Mouse (Mus musculus): ENCODE results near the gene Gm2832. TPM values are rescaled to one million over a fixed set of nuclear protein-coding genes. Genes with fewer than 3 reads are reported as not detected.
"Not testable (repeated sequence)": the region's sequence is repeated elsewhere in the genome, so short reads cannot be mapped to it uniquely, and the experiment has no call there.

The Gm2832 gene
- polyA plus RNA-seq (2012; ENCODE audit: insufficient read depth, insufficient read length, missing spikeins), result not detected in 2 replicates

GRCm38 (mm10) chr14:41278505-41278904 is at the start of gene Gm2832:
Gene Gm2832 (plus strand): TSS chr14:41278805.
- H3K27ac ChIP-seq (replicated peaks; ENCODE audit: low read depth, low read length); H3K4me3 ChIP-seq (ENCODE audit: insufficient read depth, low read depth, low read length); H3K4me1 ChIP-seq (ENCODE audit: control insufficient read depth, insufficient read depth, insufficient read length, low read length): not testable (repeated sequence)

GRCm38 (mm10) chr14:41263296-41263695 is 15.3 kb upstream of the Gm2832 start:
- H3K27ac ChIP-seq (replicated peaks; ENCODE audit: low read depth, low read length); H3K4me3 ChIP-seq (ENCODE audit: insufficient read depth, low read depth, low read length); H3K4me1 ChIP-seq (ENCODE audit: control insufficient read depth, insufficient read depth, insufficient read length, low read length): not testable (repeated sequence)

DNA sequence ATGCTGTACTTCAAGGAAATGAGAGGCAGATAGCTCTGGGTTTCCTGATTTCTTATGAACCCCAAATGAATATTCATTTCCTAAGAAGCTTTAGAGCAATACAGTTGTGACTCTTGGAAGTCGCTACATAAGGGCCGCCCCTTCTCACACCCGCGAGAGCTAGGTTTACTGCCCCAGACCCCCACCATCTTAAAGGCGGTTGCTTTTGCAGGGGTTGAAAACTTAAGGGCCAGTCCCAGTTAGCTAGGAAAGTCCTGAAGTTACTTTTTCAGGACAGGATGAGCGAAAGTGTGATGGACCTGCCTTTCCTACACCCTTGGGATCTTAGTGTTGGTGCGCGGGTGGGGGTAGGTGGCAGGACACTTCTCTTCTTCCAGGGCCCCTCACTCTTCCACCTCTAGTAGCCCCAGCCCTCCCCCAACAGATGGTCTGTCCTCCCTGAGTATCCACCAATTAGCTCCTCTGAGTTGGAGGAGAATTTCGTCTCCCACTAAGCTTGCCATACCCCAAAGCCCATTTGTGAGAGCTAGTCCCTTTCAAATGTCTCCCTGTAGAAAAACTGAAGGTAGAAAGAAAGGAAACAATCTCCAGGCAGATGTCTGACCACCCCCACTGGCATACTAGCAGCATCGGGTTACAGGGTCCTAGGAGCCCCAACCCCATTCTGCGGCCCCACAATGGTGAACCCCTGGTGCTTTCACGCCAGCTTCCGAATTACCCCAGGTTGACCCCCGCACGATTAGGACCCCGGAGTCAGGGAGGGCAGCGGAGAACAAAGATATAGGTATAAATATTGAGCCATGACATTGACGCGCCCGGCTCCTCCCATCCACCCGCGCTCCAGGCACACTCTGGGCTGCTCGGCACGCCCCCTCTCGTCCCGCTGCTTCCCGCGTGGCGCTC is 14.5 kb upstream of the Gm2832 start:
- H3K4me1 ChIP-seq (ENCODE audit: control insufficient read depth, insufficient read depth, insufficient read length, low read length); H3K4me3 ChIP-seq (ENCODE audit: insufficient read depth, low read depth, low read length); H3K27ac ChIP-seq (replicated peaks; ENCODE audit: low read depth, low read length): not testable (repeated sequence)

GRCm38 (mm10) chr14:41264756-41265566 is 13.6 kb upstream of the Gm2832 start:
- not testable (repeated sequence) for H3K27ac ChIP-seq (replicated peaks; ENCODE audit: low read depth, low read length); H3K4me1 ChIP-seq (ENCODE audit: control insufficient read depth, insufficient read depth, insufficient read length, low read length); H3K4me3 ChIP-seq (ENCODE audit: insufficient read depth, low read depth, low read length)

GRCm38 (mm10) chr14:41285965-41286364 is 7.4 kb downstream of the Gm2832 start:
- H3K4me1 ChIP-seq (ENCODE audit: control insufficient read depth, insufficient read depth, insufficient read length, low read length); H3K27ac ChIP-seq (replicated peaks; ENCODE audit: low read depth, low read length); H3K4me3 ChIP-seq (ENCODE audit: insufficient read depth, low read depth, low read length): not testable (repeated sequence)

Other genes with a start within 250 kb of the Gm2832 start
- not detected in 2 replicates for gene Dydc2, start 209.6 kb upstream of the Gm2832 start, polyA plus RNA-seq (2012; ENCODE audit: insufficient read depth, insufficient read length, missing spikeins)
- gene Dydc1, start 205.9 kb upstream of the Gm2832 start, polyA plus RNA-seq (2012; ENCODE audit: insufficient read depth, insufficient read length, missing spikeins), result not detected in 2 replicates
- gene Mat1a, start 173.8 kb upstream of the Gm2832 start, polyA plus RNA-seq (2012; ENCODE audit: insufficient read depth, insufficient read length, missing spikeins), result 0.33 and 2.6 TPM in 2 replicates
- not detected in 2 replicates for gene Sftpa1, start 147.0 kb upstream of the Gm2832 start, polyA plus RNA-seq (2012; ENCODE audit: insufficient read depth, insufficient read length, missing spikeins)
- not detected in 2 replicates for gene Mbl1, start 127.3 kb upstream of the Gm2832 start, polyA plus RNA-seq (2012; ENCODE audit: insufficient read depth, insufficient read length, missing spikeins)
- gene Sftpd, start 93.7 kb upstream of the Gm2832 start, polyA plus RNA-seq (2012; ENCODE audit: insufficient read depth, insufficient read length, missing spikeins), result not detected in 2 replicates
- 1.3 TPM in 1 of 2 replicates, not detected in the other for gene Gm5798, start 69.8 kb downstream of the Gm2832 start, polyA plus RNA-seq (2012; ENCODE audit: insufficient read depth, insufficient read length, missing spikeins)
- gene Gm7945, start 107.6 kb downstream of the Gm2832 start, polyA plus RNA-seq (2012; ENCODE audit: insufficient read depth, insufficient read length, missing spikeins), result not detected in 2 replicates
- not detected in 2 replicates for gene Gm6482, start 129.5 kb downstream of the Gm2832 start, polyA plus RNA-seq (2012; ENCODE audit: insufficient read depth, insufficient read length, missing spikeins)
- gene Gm7954, start 174.7 kb downstream of the Gm2832 start, polyA plus RNA-seq (2012; ENCODE audit: insufficient read depth, insufficient read length, missing spikeins), result not detected in 2 replicates
- not detected in 2 replicates for gene Gm3486, start 210.7 kb downstream of the Gm2832 start, polyA plus RNA-seq (2012; ENCODE audit: insufficient read depth, insufficient read length, missing spikeins)

All from brown adipose tissue, adult 24 weeks (tissue).